Mouse (Mus musculus) naive thymus-derived CD4-positive, alpha-beta T cell, adult 2 months (primary cell): ENCODE data around the gene Ghrh.
"Not testable (repeated sequence)": the region's sequence is repeated elsewhere in the genome, so short reads cannot be mapped to it uniquely, and the experiment has no call there.

Experiments
- DNase-seq: peaks from one replicate; pipeline ENCODE4 v3.0.0-alpha.2; 2011; ENCODE audit warnings: low read depth

Ghrh gene

GRCm38 (mm10) chr2:157347361-157348159 is at the start of gene Ghrh:
TSS of gene Ghrh (minus strand) at chr2:157347506.
- no peak for DNase-seq

GRCm38 (mm10) chr2:157395960-157396359 is 48.7 kb upstream of the Ghrh start:
- DNase-seq = no peak

GRCm38 (mm10) chr2:157395371-157395770 is 48.1 kb upstream of the Ghrh start:
- DNase-seq = no peak

- no peak for DNase-seq
These were observed 47.6 kb upstream of the Ghrh start for GRCm38 (mm10) chr2:157394868-157395267.

GRCm38 (mm10) chr2:157393549-157393948 is 46.2 kb upstream of the Ghrh start:
- DNase-seq = no peak

GRCm38 (mm10) chr2:157392331-157392730 is 45.0 kb upstream of the Ghrh start:
- DNase-seq = no peak

- no peak for DNase-seq
These were observed 42.2 kb upstream of the Ghrh start for GRCm38 (mm10) chr2:157389591-157389921.

- not testable (repeated sequence) for DNase-seq
These were observed 41.7 kb upstream of the Ghrh start for GRCm38 (mm10) chr2:157388901-157389590.

- no peak for DNase-seq
These were observed 37.5 kb upstream of the Ghrh start for GRCm38 (mm10) chr2:157384836-157385235.

GRCm38 (mm10) chr2:157376995-157377394 is 29.7 kb upstream of the Ghrh start:
- DNase-seq = no peak

GRCm38 (mm10) chr2:157375794-157376757 is 28.8 kb upstream of the Ghrh start:
- no peak for DNase-seq

- DNase-seq = no peak
These were observed 27.7 kb upstream of the Ghrh start for GRCm38 (mm10) chr2:157375051-157375450.

GRCm38 (mm10) chr2:157373681-157374080 is 26.4 kb upstream of the Ghrh start:
- DNase-seq = no peak

GRCm38 (mm10) chr2:157371696-157372095 is 24.4 kb upstream of the Ghrh start:
- no peak for DNase-seq

GRCm38 (mm10) chr2:157367991-157368390 is 20.7 kb upstream of the Ghrh start:
- DNase-seq = no peak

- DNase-seq = peak; percentile 96
These were observed 20.0 kb upstream of the Ghrh start, which contains the start of gene Manbal for GRCm38 (mm10) chr2:157367184-157367893. TSS of gene Manbal (plus strand) at chr2:157367594.

- no peak for DNase-seq
These were observed 19.5 kb upstream of the Ghrh start for GRCm38 (mm10) chr2:157366762-157367161.

- DNase-seq = no peak
These were observed 15.7 kb upstream of the Ghrh start for GRCm38 (mm10) chr2:157363031-157363430.

GRCm38 (mm10) chr2:157360028-157360427 is 12.7 kb upstream of the Ghrh start:
- no peak for DNase-seq

- DNase-seq = no peak
These were observed 6.8 kb upstream of the Ghrh start for GRCm38 (mm10) chr2:157354106-157354505.

GRCm38 (mm10) chr2:157353183-157353582 is 5.9 kb upstream of the Ghrh start:
- no peak for DNase-seq
